Mouse (Mus musculus): ENCODE measurements around the gene Kdm6b. TPM values are rescaled to one million over a fixed set of nuclear protein-coding genes. Genes with fewer than 3 reads are reported as not detected.

Kdm6b gene
- polyA plus RNA-seq, 1 experiment from 2014 or later: 31.7 TPM

GRCm38 (mm10) chr11:69369990-69370816 lies 43.3 kb downstream of the Kdm6b start:
- Histone ChIP-seq H3K27ac (peak overlapping the region; percentile 100), H3K27me3 (ENCODE audit: poor library complexity, severe bottlenecking) (no peaks in the 10 kb centered on the region), H3K4me3 (peak overlapping the region; percentile 97), H3K36me3 (replicated peaks) (peaks cover 28% of the 10 kb centered on the region), H3K4me1 (peaks cover 70% of the 10 kb centered on the region), H3K9me3 (no peaks in the 10 kb centered on the region)
- WGBS: 41% methylated on average over 2 of the region's 2 CpGs
- DNase-seq (ENCODE audit: extremely low spot score, low spot score): no peak

- 6% methylated on average over 14 of the region's 34 CpGs for WGBS
- Histone ChIP-seq H3K36me3 (replicated peaks) (peaks cover 24% of the 10 kb centered on the region), H3K4me1 (peaks cover 78% of the 10 kb centered on the region), H3K27me3 (ENCODE audit: poor library complexity, severe bottlenecking) (no peaks in the 10 kb centered on the region), H3K4me3 (peak within 1 kb of the TSS; percentile 97), H3K27ac (peak within 1 kb of the TSS; percentile 100), H3K9me3 (no peaks in the 10 kb centered on the region)
- peak; percentile 50 for DNase-seq (ENCODE audit: extremely low spot score, low spot score)
These were observed 44.1 kb downstream of the Kdm6b start, which contains the start of gene Chd3 for GRCm38 (mm10) chr11:69369215-69369989. Gene Chd3 (minus strand): TSS chr11:69369406.

- peak overlapping the region; percentile 100 for H3K27ac ChIP-seq
- WGBS: under 1% methylated on average over 65 of the region's 106 CpGs
- H3K4me1 ChIP-seq: peaks cover 82% of the 10 kb centered on the region
- peak overlapping the region; percentile 97 for H3K4me3 ChIP-seq
- H3K36me3 ChIP-seq (replicated peaks): peaks cover 24% of the 10 kb centered on the region
- no peaks in the 10 kb centered on the region for H3K27me3 ChIP-seq (ENCODE audit: poor library complexity, severe bottlenecking)
- DNase-seq (ENCODE audit: extremely low spot score, low spot score): peak; percentile 77
- H3K9me3 ChIP-seq: no peaks in the 10 kb centered on the region
These were observed 44.9 kb downstream of the Kdm6b start for GRCm38 (mm10) chr11:69368356-69369214.

GRCm38 (mm10) chr11:69367616-69368355 lies 45.7 kb downstream of the Kdm6b start:
- Histone ChIP-seq H3K4me1 (peaks cover 82% of the 10 kb centered on the region), H3K27ac (peak overlapping the region; percentile 100), H3K27me3 (ENCODE audit: poor library complexity, severe bottlenecking) (no peaks in the 10 kb centered on the region), H3K36me3 (replicated peaks) (peaks cover 24% of the 10 kb centered on the region), H3K4me3 (peak overlapping the region; percentile 97), H3K9me3 (no peaks in the 10 kb centered on the region)
- WGBS: under 1% methylated on average over 22 of the region's 22 CpGs
- no peak for DNase-seq (ENCODE audit: extremely low spot score, low spot score)

- peak overlapping the region; percentile 97 for H3K4me3 ChIP-seq
- H3K27ac ChIP-seq: peak overlapping the region; percentile 100
- H3K9me3 ChIP-seq: no peaks in the 10 kb centered on the region
- under 1% methylated on average over 22 of the region's 22 CpGs for WGBS
- no peaks in the 10 kb centered on the region for H3K27me3 ChIP-seq (ENCODE audit: poor library complexity, severe bottlenecking)
- DNase-seq (ENCODE audit: extremely low spot score, low spot score): peak; percentile 45
- H3K4me1 ChIP-seq: peaks cover 76% of the 10 kb centered on the region
- H3K36me3 ChIP-seq (replicated peaks): peaks cover 25% of the 10 kb centered on the region
These were observed 46.4 kb downstream of the Kdm6b start for GRCm38 (mm10) chr11:69366855-69367615.

GRCm38 (mm10) chr11:69366157-69366854 lies 47.2 kb downstream of the Kdm6b start:
- no peaks in the 10 kb centered on the region for H3K27me3 ChIP-seq (ENCODE audit: poor library complexity, severe bottlenecking)
- H3K36me3 ChIP-seq (replicated peaks): peaks cover 33% of the 10 kb centered on the region
- no peaks in the 10 kb centered on the region for H3K9me3 ChIP-seq
- H3K4me1 ChIP-seq: peaks cover 75% of the 10 kb centered on the region
- peak overlapping the region; percentile 100 for H3K27ac ChIP-seq
- peak overlapping the region; percentile 97 for H3K4me3 ChIP-seq
- WGBS: 2% methylated on average over 26 of the region's 26 CpGs
- peak; percentile 83 for DNase-seq (ENCODE audit: extremely low spot score, low spot score)

- H3K27me3 ChIP-seq (ENCODE audit: poor library complexity, severe bottlenecking): no peaks in the 10 kb centered on the region
- H3K27ac ChIP-seq: peak overlapping the region; percentile 100
- no peaks in the 10 kb centered on the region for H3K9me3 ChIP-seq
- peaks cover 69% of the 10 kb centered on the region for H3K4me1 ChIP-seq
- WGBS: 26% methylated on average over 6 of the region's 6 CpGs
- H3K4me3 ChIP-seq: peak overlapping the region; percentile 97
- H3K36me3 ChIP-seq (replicated peaks): peaks cover 38% of the 10 kb centered on the region
- DNase-seq (ENCODE audit: extremely low spot score, low spot score): peak; percentile 26
These were observed 47.8 kb downstream of the Kdm6b start for GRCm38 (mm10) chr11:69365722-69366121.

GRCm38 (mm10) chr11:69364910-69365309 lies 48.6 kb downstream of the Kdm6b start:
- WGBS: 0% methylated on average over 6 of the region's 6 CpGs
- DNase-seq (ENCODE audit: extremely low spot score, low spot score): peak; percentile 37
- Histone ChIP-seq H3K4me1 (peaks cover 61% of the 10 kb centered on the region), H3K27me3 (ENCODE audit: poor library complexity, severe bottlenecking) (no peaks in the 10 kb centered on the region), H3K4me3 (peak overlapping the region; percentile 97), H3K9me3 (no peaks in the 10 kb centered on the region), H3K36me3 (replicated peaks) (peaks cover 46% of the 10 kb centered on the region), H3K27ac (peak overlapping the region; percentile 100)

- H3K9me3 ChIP-seq: no peaks in the 10 kb centered on the region
- H3K4me3 ChIP-seq: peak overlapping the region; percentile 97
- peaks cover 57% of the 10 kb centered on the region for H3K4me1 ChIP-seq
- H3K27me3 ChIP-seq (ENCODE audit: poor library complexity, severe bottlenecking): no peaks in the 10 kb centered on the region
- H3K36me3 ChIP-seq (replicated peaks): peaks cover 52% of the 10 kb centered on the region
- 59% methylated on average over 8 of the region's 8 CpGs for WGBS
- DNase-seq (ENCODE audit: extremely low spot score, low spot score): no peak
- H3K27ac ChIP-seq: peak overlapping the region; percentile 100
These were observed 49.1 kb downstream of the Kdm6b start for GRCm38 (mm10) chr11:69364376-69364775.

GRCm38 (mm10) chr11:69362479-69362878 lies 51.0 kb downstream of the Kdm6b start:
- 72% methylated on average over 2 of the region's 2 CpGs for WGBS

GRCm38 (mm10) chr11:69362021-69362420 lies 51.5 kb downstream of the Kdm6b start:
- no peak for DNase-seq (ENCODE audit: extremely low spot score, low spot score)
- Histone ChIP-seq H3K27ac (peak overlapping the region; percentile 31; the same call in 1 of the 2 replicates), H3K36me3 (replicated peaks) (peaks cover 75% of the 10 kb centered on the region), H3K27me3 (ENCODE audit: poor library complexity, severe bottlenecking) (no peaks in the 10 kb centered on the region), H3K4me3 (no peak overlapping the region), H3K9me3 (no peaks in the 10 kb centered on the region), H3K4me1 (peaks cover 38% of the 10 kb centered on the region)
- WGBS: 72% methylated on average over 7 of the region's 7 CpGs

More at GRCm38 (mm10) chr11:69362479-69362878, 51.0 kb downstream of the Kdm6b start:
- Histone ChIP-seq H3K4me3 (no peak overlapping the region), H3K9me3 (no peaks in the 10 kb centered on the region), H3K36me3 (replicated peaks) (peaks cover 71% of the 10 kb centered on the region), H3K4me1 (peaks cover 42% of the 10 kb centered on the region), H3K27me3 (ENCODE audit: poor library complexity, severe bottlenecking) (no peaks in the 10 kb centered on the region), H3K27ac (no peak overlapping the region)
- DNase-seq (ENCODE audit: extremely low spot score, low spot score): no peak

All from forebrain, embryonic 10.5 days (tissue).